Mouse (Mus musculus): ENCODE data around the gene Zcchc14. TPM values are rescaled to one million over a fixed set of nuclear protein-coding genes. Genes with fewer than 3 reads are reported as not detected.

Gene Zcchc14
- polyA plus RNA-seq, 2 experiments = 1.3 to 1.7 TPM

DNA sequence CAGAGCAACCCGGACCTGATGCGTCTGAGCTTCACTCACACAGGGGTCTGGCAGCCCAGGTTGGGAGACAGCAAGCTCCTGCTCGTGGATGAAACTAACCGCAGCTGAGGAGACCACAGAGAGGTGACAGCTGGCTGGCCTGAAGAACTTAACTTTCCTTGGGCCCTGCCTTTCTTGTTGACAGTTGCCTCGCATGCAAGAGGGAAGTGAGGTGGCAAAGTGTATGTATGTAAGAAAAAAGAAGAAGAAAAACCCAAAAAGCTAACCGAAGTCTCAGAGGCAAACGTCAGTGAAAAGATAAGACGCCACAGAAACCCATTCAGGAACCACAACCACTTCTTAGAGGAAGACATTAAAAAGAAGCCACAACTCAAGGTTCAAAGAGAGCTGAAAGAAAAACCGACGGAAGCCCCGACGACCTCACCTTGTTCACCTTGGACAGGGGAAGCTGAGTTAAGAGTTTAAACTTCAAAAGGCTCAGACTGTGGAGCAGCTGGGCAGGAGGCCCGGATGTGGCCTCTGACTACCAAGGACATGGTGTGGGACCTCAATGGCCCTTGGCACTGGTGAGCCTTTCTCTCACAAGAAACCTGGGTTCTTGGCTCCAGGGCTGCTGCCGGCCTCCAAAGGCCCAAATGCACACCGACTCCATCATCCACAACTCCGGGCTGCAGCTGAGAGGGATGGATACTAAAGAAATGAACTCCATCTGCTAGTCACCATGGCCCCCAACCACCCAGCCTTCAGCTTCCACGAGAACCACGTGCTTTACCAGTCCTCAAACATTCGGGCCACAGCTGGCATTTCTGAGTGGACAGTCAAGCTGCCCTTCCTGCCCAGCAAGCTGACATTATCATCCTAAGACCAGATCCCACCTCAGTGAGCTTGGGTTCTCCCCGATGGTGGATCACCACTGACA lies 2.1 kb downstream of the Zcchc14 start:
- ATAC-seq (ENCODE audit: insufficient read depth) (no peak), DNase-seq (ENCODE audit: low read depth in 3 of 3, low spot score in 3 of 3) (no peak)
- Histone ChIP-seq H3K9ac (replicated peaks) (no peak overlapping the region), H3K4me1 (replicated peaks; ENCODE audit: control insufficient read depth in 2 of 2, insufficient read depth in 2 of 2, low read length in 1 of 2) (no peaks in the 10 kb centered on the region), H3K4me3 (ENCODE audit: insufficient read depth in 1 of 2, low read depth in 2 of 2, low read length in 2 of 2) (peak overlapping the region; percentile 37 to 50; a peak in 3 of 4 replicates), H3K9me3 (ENCODE audit: control insufficient read depth, low read length) (no peaks in the 10 kb centered on the region), H3K27ac (no peak overlapping the region), H3K4me2 (ENCODE audit: low read depth) (peak overlapping the region; percentile 56), H3K36me3 (replicated peaks; ENCODE audit: control insufficient read depth, insufficient read depth, low read depth) (no peaks in the 10 kb centered on the region), H3K27me3 (ENCODE audit: control insufficient read depth, insufficient read depth, low read length) (peaks cover 45% of the 10 kb centered on the region)
- no peak for TF ChIP-seq CTCF (IDR thresholded peaks at IDR 0.05; ENCODE audit: low read depth)
- 29% methylated on average over 20 of the region's 20 CpGs for WGBS (ENCODE audit: insufficient replicate concordance)

DNA sequence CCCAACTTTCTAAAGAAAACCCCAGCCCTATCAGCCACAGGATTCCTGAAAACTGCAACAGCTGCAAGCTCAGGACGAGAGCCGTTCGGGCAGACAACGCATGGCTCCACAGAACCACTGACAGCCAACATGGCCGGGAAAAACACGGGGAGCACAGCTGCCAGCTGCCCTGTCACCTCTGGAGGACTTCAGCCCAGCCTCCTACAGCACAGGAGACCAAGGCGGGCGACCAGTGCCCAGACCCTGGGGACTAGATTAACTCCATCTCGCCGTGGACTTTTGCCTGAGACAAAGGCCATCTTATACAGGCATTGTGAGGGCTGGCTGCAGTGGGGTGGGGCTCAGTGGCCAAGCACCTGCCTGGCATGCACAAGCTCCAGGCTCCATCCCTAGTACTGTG lies 2.8 kb downstream of the Zcchc14 start:
- no peaks in the 10 kb centered on the region for H3K9me3 ChIP-seq (ENCODE audit: control insufficient read depth, low read length)
- peaks cover 41% of the 10 kb centered on the region for H3K27me3 ChIP-seq (ENCODE audit: control insufficient read depth, insufficient read depth, low read length)
- H3K36me3 ChIP-seq (replicated peaks; ENCODE audit: control insufficient read depth, insufficient read depth, low read depth) = no peaks in the 10 kb centered on the region
- no peak overlapping the region for H3K4me2 ChIP-seq (ENCODE audit: low read depth)
- no peak overlapping the region for H3K4me3 ChIP-seq (ENCODE audit: insufficient read depth in 1 of 2, low read depth in 2 of 2, low read length in 2 of 2)
- no peak overlapping the region for H3K27ac ChIP-seq
- no peak for DNase-seq (ENCODE audit: low read depth in 3 of 3, low spot score in 3 of 3)
- H3K4me1 ChIP-seq (replicated peaks; ENCODE audit: control insufficient read depth in 2 of 2, insufficient read depth in 2 of 2, low read length in 1 of 2) = no peaks in the 10 kb centered on the region
- H3K9ac ChIP-seq (replicated peaks) = no peak overlapping the region
- WGBS (ENCODE audit: insufficient replicate concordance) = 60% methylated on average over 10 of the region's 10 CpGs
- TF ChIP-seq CTCF (IDR thresholded peaks at IDR 0.05; ENCODE audit: low read depth) (no peak), EP300 (IDR thresholded peaks at IDR 0.05; ENCODE audit: low read depth) (no peak)
- no peak for ATAC-seq (ENCODE audit: insufficient read depth)

DNA sequence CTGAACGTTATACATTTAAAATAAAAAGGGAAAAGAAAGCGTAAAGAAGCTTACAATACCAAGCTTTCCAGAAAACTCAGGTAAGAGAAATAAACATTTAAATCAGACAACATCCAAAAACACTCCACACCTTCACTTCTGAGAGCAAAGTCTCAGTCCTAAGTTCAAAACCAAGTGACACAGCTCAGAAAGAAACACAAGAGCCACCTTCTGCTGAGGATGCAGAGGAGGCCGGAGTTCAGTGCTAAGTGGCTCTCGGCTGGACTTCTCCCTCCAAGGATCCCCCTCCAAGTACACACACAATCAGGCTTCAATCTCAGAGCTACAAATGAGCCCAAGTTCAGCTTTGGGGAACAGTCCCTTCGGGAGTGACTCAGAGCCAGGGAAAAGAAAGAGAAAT lies 3.3 kb downstream of the Zcchc14 start:
- TF ChIP-seq EP300 (IDR thresholded peaks at IDR 0.05; ENCODE audit: low read depth) (no peak), CTCF (IDR thresholded peaks at IDR 0.05; ENCODE audit: low read depth) (no peak)
- DNase-seq (ENCODE audit: low read depth in 3 of 3, low spot score in 3 of 3) = no peak

GRCm38 (mm10) chr8:121648451-121648850 lies 4.2 kb downstream of the Zcchc14 start:
- Histone ChIP-seq H3K4me2 (ENCODE audit: low read depth) (no peak overlapping the region), H3K9ac (replicated peaks) (no peak overlapping the region), H3K27ac (no peak overlapping the region), H3K4me3 (ENCODE audit: insufficient read depth in 1 of 2, low read depth in 2 of 2, low read length in 2 of 2) (no peak overlapping the region), H3K4me1 (replicated peaks; ENCODE audit: control insufficient read depth in 2 of 2, insufficient read depth in 2 of 2, low read length in 1 of 2) (no peaks in the 10 kb centered on the region), H3K36me3 (replicated peaks; ENCODE audit: control insufficient read depth, insufficient read depth, low read depth) (no peaks in the 10 kb centered on the region), H3K27me3 (ENCODE audit: control insufficient read depth, insufficient read depth, low read length) (peaks cover 33% of the 10 kb centered on the region), H3K9me3 (ENCODE audit: control insufficient read depth, low read length) (no peaks in the 10 kb centered on the region)
- ATAC-seq (ENCODE audit: insufficient read depth) = no peak
- TF ChIP-seq EP300 (IDR thresholded peaks at IDR 0.05; ENCODE audit: low read depth) (no peak), CTCF (IDR thresholded peaks at IDR 0.05; ENCODE audit: low read depth) (no peak)
- 61% methylated on average over 16 of the region's 16 CpGs for WGBS (ENCODE audit: insufficient replicate concordance)
- no peak for DNase-seq (ENCODE audit: low read depth in 3 of 3, low spot score in 3 of 3)

More for the DNA sequence above, 3.3 kb downstream of the Zcchc14 start:
- WGBS (ENCODE audit: insufficient replicate concordance) = 61% methylated on average over 5 of the region's 5 CpGs
- Histone ChIP-seq H3K9me3 (ENCODE audit: control insufficient read depth, low read length) (no peaks in the 10 kb centered on the region), H3K4me2 (ENCODE audit: low read depth) (no peak overlapping the region), H3K4me3 (ENCODE audit: insufficient read depth in 1 of 2, low read depth in 2 of 2, low read length in 2 of 2) (no peak overlapping the region), H3K27me3 (ENCODE audit: control insufficient read depth, insufficient read depth, low read length) (peaks cover 41% of the 10 kb centered on the region), H3K36me3 (replicated peaks; ENCODE audit: control insufficient read depth, insufficient read depth, low read depth) (no peaks in the 10 kb centered on the region), H3K9ac (replicated peaks) (no peak overlapping the region), H3K4me1 (replicated peaks; ENCODE audit: control insufficient read depth in 2 of 2, insufficient read depth in 2 of 2, low read length in 1 of 2) (no peaks in the 10 kb centered on the region), H3K27ac (no peak overlapping the region)
- ATAC-seq (ENCODE audit: insufficient read depth) = no peak

DNA sequence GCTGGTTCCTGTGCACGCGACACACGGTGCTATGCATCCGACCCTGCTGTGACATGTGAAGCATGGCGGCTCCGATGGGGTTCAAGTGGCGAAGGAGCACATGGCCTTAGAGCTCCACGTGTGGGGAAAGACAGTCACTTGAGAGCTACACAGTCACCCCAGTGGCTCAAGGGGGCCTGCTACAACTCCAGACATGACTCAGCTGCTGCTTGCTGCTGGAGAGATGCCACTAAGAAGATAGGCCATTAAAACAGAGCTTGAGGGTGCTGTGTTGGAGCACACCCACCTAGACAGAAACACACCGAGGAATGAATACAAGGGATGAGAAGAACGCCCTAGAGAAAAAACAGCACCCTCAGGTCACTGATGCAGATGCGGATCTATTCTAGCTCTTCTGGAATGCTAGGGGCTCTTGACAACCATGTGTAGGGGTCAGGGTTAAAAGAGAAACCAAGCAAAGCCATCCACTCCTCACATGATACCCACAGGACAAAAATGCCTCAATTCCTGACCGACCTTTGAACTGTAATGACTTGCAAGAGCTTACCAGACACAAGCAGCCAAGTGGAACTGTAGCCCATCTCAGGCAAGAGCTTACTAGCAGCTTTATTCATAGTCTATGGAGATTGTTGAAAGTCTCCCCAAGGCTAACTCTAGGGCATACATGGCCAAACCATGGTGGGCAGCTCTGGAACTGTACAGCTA lies 5.0 kb downstream of the Zcchc14 start:
- ATAC-seq (ENCODE audit: insufficient read depth) = no peak
- no peaks in the 10 kb centered on the region for H3K4me1 ChIP-seq (replicated peaks; ENCODE audit: control insufficient read depth in 2 of 2, insufficient read depth in 2 of 2, low read length in 1 of 2)
- no peak overlapping the region for H3K9ac ChIP-seq (replicated peaks)
- H3K27ac ChIP-seq = no peak overlapping the region
- H3K4me3 ChIP-seq (ENCODE audit: insufficient read depth in 1 of 2, low read depth in 2 of 2, low read length in 2 of 2) = no peak overlapping the region
- H3K4me2 ChIP-seq (ENCODE audit: low read depth) = no peak overlapping the region
- no peak for TF ChIP-seq EP300 (IDR thresholded peaks at IDR 0.05; ENCODE audit: low read depth)
- no peak for TF ChIP-seq CTCF (IDR thresholded peaks at IDR 0.05; ENCODE audit: low read depth)
- peaks cover 25% of the 10 kb centered on the region for H3K27me3 ChIP-seq (ENCODE audit: control insufficient read depth, insufficient read depth, low read length)
- H3K9me3 ChIP-seq (ENCODE audit: control insufficient read depth, low read length) = no peaks in the 10 kb centered on the region
- H3K36me3 ChIP-seq (replicated peaks; ENCODE audit: control insufficient read depth, insufficient read depth, low read depth) = no peaks in the 10 kb centered on the region
- DNase-seq (ENCODE audit: low read depth in 3 of 3, low spot score in 3 of 3) = no peak
- WGBS (ENCODE audit: insufficient replicate concordance) = 65% methylated on average over 12 of the region's 12 CpGs
